Mouse (Mus musculus) hindbrain, embryonic 15.5 days (tissue): ENCODE results near the gene Zfp180. TPM values are rescaled to one million over a fixed set of nuclear protein-coding genes. Genes with fewer than 3 reads are reported as not detected.
"Not testable (repeated sequence)": the region's sequence is repeated elsewhere in the genome, so short reads cannot be mapped to it uniquely, and the experiment has no call there.

Experiments used
- ATAC-seq: fragments of 200-750 bp; cut with Nextera tagmentation; 2 replicates; pipeline ENCODE4 v1.8.0; 2017; ENCODE audit warnings: low read depth, moderate number of reproducible peaks, moderate TSS enrichment; ENCODE audit not compliant: low FRiP score
- H3K27ac ChIP-seq: fragments of 300-500 bp; sonication (generic); replicated peaks from 2 replicates; pipeline ENCODE4 v1.5.1; 2015; ENCODE audit warnings: mild to moderate bottlenecking, inconsistent platforms
- H3K27me3 ChIP-seq: fragments of 300-500 bp; sonication (generic); 2 replicates; pipeline ENCODE4 v1.6.1; 2015; ENCODE audit warnings: control low read depth, inconsistent platforms
- H3K36me3 ChIP-seq: fragments of 300-500 bp; sonication (generic); 2 replicates; pipeline ENCODE4 v1.6.1; 2015; ENCODE audit warnings: control low read depth, inconsistent platforms
- H3K4me1 ChIP-seq: fragments of 300-500 bp; sonication (generic); replicated peaks from 2 replicates; pipeline ENCODE4 v1.6.1; 2015; ENCODE audit warnings: control low read depth, inconsistent platforms
- H3K4me2 ChIP-seq: fragments of 300-500 bp; sonication (generic); 2 replicates; pipeline ENCODE4 v1.6.1; 2015; ENCODE audit warnings: moderate library complexity, mild to moderate bottlenecking, inconsistent platforms
- H3K4me3 ChIP-seq: fragments of 300-500 bp; sonication (generic); 2 replicates; pipeline ENCODE4 v1.5.1; 2015; ENCODE audit warnings: mild to moderate bottlenecking, inconsistent platforms
- H3K9ac ChIP-seq: fragments of 300-500 bp; sonication (generic); 2 replicates; pipeline ENCODE4 v1.6.1; 2015; ENCODE audit warnings: inconsistent platforms
- H3K9me3 ChIP-seq: fragments of 300-500 bp; sonication (generic); 2 replicates; pipeline ENCODE4 v1.6.1; 2016; ENCODE audit warnings: control low read depth, inconsistent platforms
- WGBS: fragments of 180-500 bp; shearing (Covaris S2); methylation state at CpG from one replicate; pipeline ENCODE4 v1.1.7; 2015; 5-methylcytosine and 5-hydroxymethylcytosine counted together
- polyA plus RNA-seq: library from polyadenylated mRNA; unstranded; fragments of >200 nt; fragmentation: Nextera tagmentation; extraction: Ambion mirVana; gene quantifications from 2 replicates; pipeline ENCODE4 v1.2.1, GENCODE M21; 2015

The Zfp180 gene
- 33.7 and 35.5 TPM in 2 replicates for polyA plus RNA-seq

GRCm38 (mm10) chr7:24081634-24082431 lies at the start of gene Zfp180:
Gene Zfp180, plus strand, starts transcription at chr7:24081924.
- peak; percentile 96 for ATAC-seq
- H3K36me3 ChIP-seq: peaks cover 9% of the 10 kb centered on the region
- no peaks in the 10 kb centered on the region for H3K9me3 ChIP-seq
- H3K9ac ChIP-seq: peak within 1 kb of the TSS; percentile 63
- peak within 1 kb of the TSS; percentile 65 for H3K4me3 ChIP-seq
- peak within 1 kb of the TSS; percentile 84 for H3K27ac ChIP-seq
- H3K4me1 ChIP-seq: peaks cover 23% of the 10 kb centered on the region
- no peaks in the 10 kb centered on the region for H3K27me3 ChIP-seq
- peak within 1 kb of the TSS; percentile 70 for H3K4me2 ChIP-seq
- WGBS: 21% methylated on average over 44 of the region's 44 CpGs

GRCm38 (mm10) chr7:24052660-24053304 lies 28.9 kb upstream of the Zfp180 start, which contains the start of gene Vmn1r183:
Gene Vmn1r183, plus strand, starts transcription at chr7:24053254.
- no peak within 1 kb of the TSS for H3K4me2 ChIP-seq
- H3K27me3 ChIP-seq: no peaks in the 10 kb centered on the region
- no peak within 1 kb of the TSS for H3K9ac ChIP-seq
- no peaks in the 10 kb centered on the region for H3K36me3 ChIP-seq
- H3K27ac ChIP-seq: no peak within 1 kb of the TSS
- H3K9me3 ChIP-seq: no peaks in the 10 kb centered on the region; the same call in 1 of the 2 replicates
- no peak within 1 kb of the TSS for H3K4me3 ChIP-seq
- 82% methylated on average over 4 of the region's 4 CpGs for WGBS
- H3K4me1 ChIP-seq: no peaks in the 10 kb centered on the region
- ATAC-seq: no peak

- 44% methylated on average over 1 of the region's 1 CpGs for WGBS
These were observed 7.3 kb upstream of the Zfp180 start for GRCm38 (mm10) chr7:24074424-24074823.

GRCm38 (mm10) chr7:24082457-24083235 lies 922 bp downstream of the Zfp180 start:
- no peaks in the 10 kb centered on the region for H3K27me3 ChIP-seq
- peak overlapping the region; percentile 84 for H3K27ac ChIP-seq
- peaks cover 18% of the 10 kb centered on the region for H3K36me3 ChIP-seq
- H3K9me3 ChIP-seq: no peaks in the 10 kb centered on the region
- H3K4me3 ChIP-seq: peak overlapping the region; percentile 65
- H3K4me1 ChIP-seq: peaks cover 23% of the 10 kb centered on the region
- peak; percentile 31 for ATAC-seq
- 63% methylated on average over 15 of the region's 15 CpGs for WGBS
- H3K4me2 ChIP-seq: peak overlapping the region; percentile 70
- H3K9ac ChIP-seq: peak overlapping the region; percentile 63

More at GRCm38 (mm10) chr7:24074424-24074823, 7.3 kb upstream of the Zfp180 start:
- H3K27ac ChIP-seq, H3K4me3 ChIP-seq, H3K9ac ChIP-seq, ATAC-seq, H3K36me3 ChIP-seq, H3K4me1 ChIP-seq, H3K9me3 ChIP-seq, H3K4me2 ChIP-seq, H3K27me3 ChIP-seq: not testable (repeated sequence)

GRCm38 (mm10) chr7:24086871-24087270 lies 5.1 kb downstream of the Zfp180 start:
- H3K9me3 ChIP-seq: peaks cover 3% of the 10 kb centered on the region; the same call in 1 of the 2 replicates
- ATAC-seq: no peak
- H3K4me1 ChIP-seq: peaks cover 23% of the 10 kb centered on the region
- H3K36me3 ChIP-seq: peaks cover 35% of the 10 kb centered on the region
- H3K4me2 ChIP-seq: no peak overlapping the region
- H3K4me3 ChIP-seq: no peak overlapping the region
- no peak overlapping the region for H3K9ac ChIP-seq
- WGBS: 97% methylated on average over 4 of the region's 4 CpGs
- H3K27ac ChIP-seq: no peak overlapping the region
- H3K27me3 ChIP-seq: no peaks in the 10 kb centered on the region

GRCm38 (mm10) chr7:24087485-24088125 lies 5.9 kb downstream of the Zfp180 start:
- Histone ChIP-seq H3K9me3 (peaks cover 3% of the 10 kb centered on the region; the same call in 1 of the 2 replicates), H3K27ac (no peak overlapping the region), H3K36me3 (peaks cover 36% of the 10 kb centered on the region), H3K27me3 (no peaks in the 10 kb centered on the region), H3K4me1 (peaks cover 19% of the 10 kb centered on the region), H3K4me2 (no peak overlapping the region), H3K4me3 (no peak overlapping the region), H3K9ac (no peak overlapping the region)
- 97% methylated on average over 12 of the region's 12 CpGs for WGBS
- ATAC-seq: no peak

- Histone ChIP-seq H3K9me3 (peaks cover 69% of the 10 kb centered on the region), H3K4me2 (no peak overlapping the region), H3K4me3 (no peak overlapping the region), H3K4me1 (no peaks in the 10 kb centered on the region), H3K36me3 (peaks cover 100% of the 10 kb centered on the region), H3K27ac (no peak overlapping the region), H3K9ac (no peak overlapping the region), H3K27me3 (no peaks in the 10 kb centered on the region)
- WGBS: 96% methylated on average over 9 of the region's 9 CpGs
- ATAC-seq: no peak
These were observed 22.7 kb downstream of the Zfp180 start for GRCm38 (mm10) chr7:24104403-24104802.

GRCm38 (mm10) chr7:24105144-24105703 lies 23.5 kb downstream of the Zfp180 start:
- WGBS: 95% methylated on average over 18 of the region's 18 CpGs
- Histone ChIP-seq H3K4me3 (no peak overlapping the region), H3K36me3 (peaks cover 94% of the 10 kb centered on the region), H3K4me2 (no peak overlapping the region), H3K9me3 (peaks cover 66% of the 10 kb centered on the region), H3K9ac (no peak overlapping the region), H3K27me3 (no peaks in the 10 kb centered on the region), H3K27ac (no peak overlapping the region), H3K4me1 (no peaks in the 10 kb centered on the region)
- 0 out of 2 replicates have a peak, but pooled peaks have one; percentile 9 for ATAC-seq

- no peak overlapping the region for H3K27ac ChIP-seq
- H3K4me2 ChIP-seq: no peak overlapping the region
- WGBS: 97% methylated on average over 7 of the region's 7 CpGs
- H3K27me3 ChIP-seq: no peaks in the 10 kb centered on the region
- no peak for ATAC-seq
- peaks cover 38% of the 10 kb centered on the region for H3K36me3 ChIP-seq
- H3K9me3 ChIP-seq: peaks cover 32% of the 10 kb centered on the region
- no peak overlapping the region for H3K9ac ChIP-seq
- H3K4me3 ChIP-seq: no peak overlapping the region
- H3K4me1 ChIP-seq: peaks cover 5% of the 10 kb centered on the region
These were observed 29.1 kb downstream of the Zfp180 start for GRCm38 (mm10) chr7:24110839-24111238.

- peak overlapping the region; percentile 65 for H3K27ac ChIP-seq
- H3K4me1 ChIP-seq: peaks cover 5% of the 10 kb centered on the region
- H3K4me3 ChIP-seq: peak overlapping the region; percentile 65
- 2% methylated on average over 9 of the region's 9 CpGs for WGBS
- peak; percentile 82 for ATAC-seq
- peak overlapping the region; percentile 89 for H3K4me2 ChIP-seq
- peak overlapping the region; percentile 72 for H3K9ac ChIP-seq
- H3K36me3 ChIP-seq: peaks cover 29% of the 10 kb centered on the region
- peaks cover 22% of the 10 kb centered on the region for H3K9me3 ChIP-seq
- no peaks in the 10 kb centered on the region for H3K27me3 ChIP-seq
These were observed 30.0 kb downstream of the Zfp180 start for GRCm38 (mm10) chr7:24111772-24112155.
